Mouse (Mus musculus) spleen, adult 18-20 months (tissue): ENCODE data around the gene St8sia1.

Experiments used
- DNase-seq, 2 experiments: peaks; one replicate each; pipeline ENCODE4 v3.0.0; 2022; ENCODE audit warnings: mixed read lengths in 2 of 2

The St8sia1 gene

DNA sequence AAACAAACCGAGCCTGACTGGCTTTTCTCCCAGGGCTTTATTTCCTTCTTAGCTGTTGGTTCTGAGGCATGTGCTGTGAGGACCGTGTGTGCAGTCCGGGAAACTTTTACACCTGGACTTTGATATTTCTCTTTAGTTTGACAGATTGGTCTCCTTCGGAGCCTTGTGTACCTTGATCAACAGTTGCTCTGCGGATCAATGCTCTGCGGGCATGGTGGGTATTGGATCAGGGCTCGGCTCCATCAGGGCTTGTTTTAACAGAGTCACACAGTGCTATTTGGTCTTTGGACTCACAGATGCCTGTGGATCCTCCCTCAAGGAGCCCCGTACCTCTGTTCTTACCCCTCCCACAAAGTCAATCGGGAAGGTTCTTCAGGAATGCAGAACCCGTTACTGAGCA is 150.2 kb downstream of the St8sia1 start:
- no peak for DNase-seq

DNA sequence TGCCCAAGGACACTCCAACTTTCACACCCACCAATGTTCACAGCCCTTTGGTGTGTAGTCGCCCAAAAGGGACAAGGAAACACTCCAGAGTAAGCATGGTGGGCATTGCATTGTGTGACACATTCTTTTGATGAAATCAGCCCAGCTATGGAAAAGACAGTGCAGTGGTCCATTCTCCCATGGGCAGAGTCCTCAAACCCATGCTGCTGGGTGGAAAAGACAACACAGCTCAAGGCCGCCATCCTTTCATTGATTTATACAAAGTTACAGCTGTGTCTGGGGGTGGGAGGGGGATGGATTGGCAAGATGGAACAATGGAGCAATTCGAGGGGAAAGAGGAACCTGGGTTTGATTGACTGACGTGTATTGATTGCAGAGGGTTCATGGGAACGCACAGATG is 151.3 kb downstream of the St8sia1 start:
- DNase-seq, result no peak

DNA sequence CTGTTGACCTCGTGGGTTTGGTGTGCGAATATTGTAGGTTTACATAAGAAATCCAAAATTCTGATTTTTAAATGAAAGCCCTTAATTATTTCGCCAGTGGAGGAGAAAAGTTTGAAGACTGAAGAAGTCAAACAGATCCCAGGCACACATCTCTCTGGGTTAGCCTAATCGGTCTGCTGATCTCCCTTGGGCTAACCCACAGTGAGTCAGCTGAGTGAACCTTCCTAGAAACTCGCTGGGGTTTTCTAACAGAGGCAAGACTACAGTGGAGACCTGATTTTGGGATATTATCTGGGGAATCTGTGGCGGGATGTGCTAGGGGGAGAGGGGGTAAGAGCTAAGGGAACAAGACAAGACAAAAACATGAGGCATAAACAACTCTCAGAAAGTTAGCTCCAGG is 154.0 kb downstream of the St8sia1 start:
- no peak for DNase-seq

DNA sequence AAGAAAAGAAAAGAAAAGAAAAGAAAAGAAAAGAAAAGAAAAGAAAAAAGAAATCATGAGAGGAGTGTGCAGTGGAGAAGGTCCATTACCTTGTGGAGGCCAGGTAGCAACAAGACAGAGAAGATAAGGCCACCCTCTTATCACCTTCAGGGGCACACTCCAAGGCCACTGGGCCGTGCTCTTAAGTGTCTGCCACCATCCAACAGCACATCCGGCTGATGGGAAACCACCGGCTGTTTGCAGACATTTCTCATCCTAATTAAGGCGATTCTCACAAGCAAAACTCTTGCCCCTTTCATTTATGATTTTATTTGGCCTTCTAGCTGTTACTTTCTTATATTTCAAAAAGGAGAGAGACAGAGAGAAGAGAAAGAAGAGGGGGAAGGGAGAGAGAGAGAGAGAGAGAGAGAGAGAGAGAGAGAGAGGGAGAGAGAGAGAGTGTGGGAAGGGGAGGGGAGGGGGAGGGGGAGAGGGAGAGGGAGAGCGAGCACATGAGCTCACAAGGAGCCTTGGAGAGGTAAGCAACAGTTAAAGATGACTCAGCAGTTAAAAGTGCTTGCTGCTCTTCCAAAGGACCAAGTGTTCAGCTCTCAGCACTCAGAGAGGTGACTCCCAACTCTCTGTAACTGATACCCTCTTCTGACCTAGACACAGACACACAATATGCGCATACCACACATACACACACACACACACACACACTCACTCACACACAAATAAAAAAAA is 154.7 kb downstream of the St8sia1 start:
- DNase-seq, result no peak

DNA sequence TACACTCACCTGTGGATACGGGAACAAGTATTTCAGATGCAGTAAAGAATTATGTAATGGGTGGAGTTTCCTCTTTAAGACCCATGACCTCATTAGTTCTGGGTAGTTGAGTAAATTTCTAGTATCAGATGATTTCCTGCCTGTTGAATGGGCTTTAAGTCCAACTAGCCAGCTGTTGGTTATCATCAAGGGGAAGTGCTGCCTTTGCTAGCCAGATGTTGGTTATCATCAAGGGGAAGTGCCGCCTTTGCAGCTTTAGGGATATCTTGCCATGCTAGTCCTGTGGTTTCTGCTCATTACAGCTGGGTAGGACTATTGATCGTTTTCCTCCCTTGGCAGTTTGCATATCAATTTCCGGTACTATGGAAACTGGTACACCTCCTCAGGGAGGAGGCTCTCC is 157.9 kb downstream of the St8sia1 start:
- DNase-seq, result no peak

DNA sequence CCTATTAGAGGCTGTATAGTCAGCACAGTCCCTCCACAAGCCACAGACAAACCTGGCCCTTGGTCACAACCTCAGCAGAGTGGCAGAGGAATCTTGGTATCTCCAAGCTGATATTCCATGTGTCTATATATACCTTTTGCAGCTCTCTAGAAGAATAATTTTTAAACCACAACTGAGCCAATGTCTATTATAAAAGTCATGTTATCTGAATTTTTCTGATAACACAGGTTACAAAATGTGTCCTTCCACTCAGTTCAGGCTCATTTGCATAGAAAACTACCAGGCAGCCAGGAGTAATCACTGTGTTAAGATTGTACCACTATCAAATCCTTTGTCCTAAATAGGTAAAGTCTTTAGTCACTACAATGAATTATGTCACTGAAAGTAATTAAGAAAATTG is 159.8 kb downstream of the St8sia1 start, which contains the start of gene Sult6b2:
Sult6b2 (minus strand) TSS at position 101 of the 400 bp plus-strand sequence.
- DNase-seq, result no peak

DNA sequence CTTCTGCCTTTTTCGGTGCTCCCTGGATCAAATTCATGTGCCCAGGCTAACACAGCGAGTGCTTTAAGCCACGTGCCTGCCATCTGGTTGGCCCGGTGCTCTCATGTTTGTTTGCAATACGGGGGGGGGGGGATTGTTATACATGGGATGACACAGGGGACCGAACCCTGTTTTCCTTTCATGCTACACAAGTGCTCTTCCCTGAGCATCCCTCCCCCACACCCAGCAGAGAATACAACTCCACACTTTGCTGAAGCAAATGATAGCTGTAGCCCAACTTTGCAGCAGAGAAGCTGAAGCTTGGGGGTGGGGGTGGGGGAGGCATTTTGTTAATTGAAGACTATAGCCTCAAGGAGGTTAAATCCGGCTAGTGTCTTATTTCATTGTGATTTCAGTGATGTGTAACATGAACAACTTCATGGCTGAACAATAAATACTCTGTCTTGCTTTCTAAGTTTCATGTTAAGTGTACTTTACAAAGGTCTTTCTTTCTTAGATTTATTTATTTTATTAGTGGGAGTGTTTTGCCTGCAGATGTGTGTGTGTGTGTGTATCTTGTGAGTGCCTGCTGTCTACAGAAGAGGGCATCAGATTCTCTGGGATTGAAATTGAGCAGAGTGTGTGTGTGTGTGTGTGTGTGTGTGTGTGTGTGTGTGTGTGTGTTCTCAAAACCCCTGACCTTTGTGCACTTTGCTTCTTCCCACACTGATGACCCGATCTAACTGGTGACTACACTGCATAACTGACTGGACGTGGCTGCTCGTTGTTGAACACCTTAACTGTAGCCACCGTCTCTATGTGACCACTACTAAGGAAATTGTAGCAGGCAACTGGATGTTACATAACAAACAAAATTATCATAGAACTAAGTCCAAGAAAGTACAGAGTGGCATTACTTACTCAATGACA is 161.4 kb downstream of the St8sia1 start:
- DNase-seq, result no peak

DNA sequence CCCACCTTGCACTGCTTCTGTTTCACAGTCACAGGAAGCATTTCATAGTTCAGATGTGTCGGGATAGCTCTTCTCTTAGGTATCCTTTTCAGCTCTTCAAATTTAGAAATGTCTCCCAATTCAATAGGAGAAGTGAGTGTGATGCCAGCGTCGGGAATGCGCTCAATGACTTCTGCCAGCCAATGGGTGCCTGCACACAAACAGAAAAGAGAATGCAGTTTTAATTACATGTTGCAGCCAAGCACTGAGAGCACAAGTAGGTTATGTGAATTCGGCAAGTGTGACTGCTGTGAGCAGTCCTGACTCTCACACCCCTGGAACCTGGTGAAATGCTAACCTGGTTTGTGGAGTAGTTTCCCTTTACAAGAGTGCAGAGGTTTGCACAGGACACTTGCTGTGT is 162.6 kb downstream of the St8sia1 start:
- no peak for DNase-seq

DNA sequence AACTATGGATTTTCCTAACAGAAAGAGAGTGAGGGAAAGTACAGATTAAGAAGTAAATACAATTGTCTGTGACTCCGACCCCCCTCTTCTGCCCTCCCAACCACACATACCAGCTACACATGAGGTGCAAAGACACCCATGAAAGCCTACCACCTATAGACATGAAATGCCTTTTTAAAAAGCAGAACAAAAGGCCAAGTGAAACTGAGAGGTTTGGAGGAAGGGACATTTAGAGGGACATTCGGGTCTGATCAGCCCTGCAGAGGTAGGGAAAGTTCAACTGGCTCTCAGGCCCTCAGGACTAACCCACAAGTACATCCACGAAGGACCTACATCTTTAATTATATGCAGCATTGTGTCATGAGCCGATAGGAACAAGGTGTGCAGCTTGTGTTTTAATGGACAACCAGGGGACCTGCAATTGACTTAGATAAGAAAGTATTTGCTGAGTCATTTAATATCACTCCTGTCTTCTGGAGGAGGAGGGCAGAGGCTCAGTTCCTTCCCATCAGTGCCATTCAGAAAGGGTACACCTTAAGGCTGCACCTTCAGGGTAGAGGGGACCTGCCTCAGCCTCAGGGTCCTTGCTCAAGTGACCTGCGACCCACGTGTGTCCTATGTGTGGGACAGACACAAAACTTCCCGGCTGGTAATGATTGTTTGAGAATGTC is 164.4 kb downstream of the St8sia1 start:
- DNase-seq, result no peak

DNA sequence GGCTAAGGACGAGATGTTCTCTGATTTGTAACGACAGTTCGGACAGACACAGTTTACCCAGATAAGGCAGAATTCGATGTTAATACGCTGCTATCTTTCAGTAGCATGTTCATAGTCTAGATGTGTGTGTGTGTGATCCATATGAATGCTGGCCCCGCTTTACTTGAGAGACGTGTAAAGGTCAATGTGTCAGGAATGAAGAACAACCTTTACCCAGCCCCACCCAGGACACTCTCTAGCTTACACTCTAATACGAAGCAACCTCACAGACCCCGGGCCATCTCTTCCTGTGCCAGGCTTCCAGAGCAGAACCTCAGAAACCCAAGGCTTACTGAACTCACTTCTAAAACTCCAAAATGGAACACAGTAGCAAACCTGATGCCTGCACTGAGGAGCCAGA is 165.4 kb downstream of the St8sia1 start:
- no peak for DNase-seq

DNA sequence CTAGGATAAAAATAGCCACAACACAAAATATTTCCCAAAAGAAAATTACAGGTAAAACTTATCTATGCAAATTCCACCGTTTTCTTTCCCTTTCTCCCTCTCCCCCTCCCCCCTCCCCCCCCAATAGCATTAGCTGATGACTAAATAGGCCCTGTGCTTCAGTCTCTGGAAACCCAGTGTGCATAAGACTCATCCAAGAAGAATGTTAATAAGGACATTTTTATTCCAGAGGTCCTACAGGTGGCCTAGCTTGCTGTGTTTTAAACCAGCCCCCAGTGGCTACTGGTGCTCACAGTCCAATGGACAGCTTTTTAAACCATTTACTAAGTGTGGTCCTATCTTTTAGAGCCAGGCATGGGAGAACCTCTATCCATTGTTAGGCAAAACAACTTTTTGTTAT is 166.3 kb downstream of the St8sia1 start:
- no peak for DNase-seq

DNA sequence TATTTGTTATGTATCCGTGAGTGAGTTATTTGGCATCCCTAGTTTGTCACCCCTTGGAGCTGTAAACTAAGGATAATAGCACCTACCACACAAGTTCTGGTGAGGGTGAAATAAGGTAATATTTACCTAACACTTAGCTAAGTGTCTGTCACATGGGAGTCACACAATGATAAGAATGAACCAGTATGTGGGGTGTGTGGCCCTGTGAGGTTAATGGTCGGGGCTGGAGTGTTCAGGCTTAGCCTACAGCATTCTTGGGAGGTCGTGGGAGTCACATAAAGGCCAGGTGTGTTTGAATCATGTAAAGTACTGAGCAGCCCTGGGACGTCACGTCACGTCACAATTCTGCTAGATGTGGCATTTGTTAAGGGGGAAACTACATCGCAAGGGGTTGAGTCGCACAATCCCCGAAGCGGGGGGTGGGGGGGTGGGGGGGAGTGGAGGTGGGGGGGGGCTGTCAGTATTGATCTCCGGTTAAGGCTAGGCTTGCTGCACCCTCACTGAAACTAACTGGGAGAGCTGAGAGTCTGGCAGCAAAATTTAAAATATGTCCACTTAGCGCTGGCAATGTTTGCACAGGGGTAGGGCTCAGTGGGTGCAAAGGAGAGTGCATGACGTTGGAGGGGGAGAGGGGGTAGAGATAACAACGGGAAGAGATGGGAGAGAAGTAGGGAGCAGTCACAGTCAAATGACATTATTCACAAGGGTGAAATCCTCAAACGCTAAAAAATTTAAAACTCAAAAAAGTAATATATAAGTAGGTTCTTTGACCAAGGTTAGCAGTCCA is 168.4 kb downstream of the St8sia1 start:
- DNase-seq, result no peak

DNA sequence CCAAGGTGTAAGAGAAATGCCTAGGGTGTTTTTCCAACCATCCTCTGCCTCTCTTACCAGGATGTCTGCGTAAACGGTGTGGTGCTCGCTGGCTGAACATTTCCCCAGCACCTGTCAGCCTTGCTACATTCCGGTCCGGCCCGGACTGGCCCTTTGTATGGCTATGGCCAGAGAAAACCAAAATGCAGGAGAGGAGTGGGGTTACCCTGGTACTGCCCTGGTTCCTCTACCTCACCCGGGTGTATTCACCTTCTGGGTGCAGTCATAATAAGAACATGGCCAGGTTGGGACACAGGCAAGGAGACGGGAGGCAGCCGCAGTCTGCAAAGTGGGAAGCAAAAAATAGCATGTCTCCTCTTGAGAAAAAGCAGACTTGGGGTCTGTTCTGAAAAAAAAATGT is 169.2 kb downstream of the St8sia1 start:
- DNase-seq, result no peak

DNA sequence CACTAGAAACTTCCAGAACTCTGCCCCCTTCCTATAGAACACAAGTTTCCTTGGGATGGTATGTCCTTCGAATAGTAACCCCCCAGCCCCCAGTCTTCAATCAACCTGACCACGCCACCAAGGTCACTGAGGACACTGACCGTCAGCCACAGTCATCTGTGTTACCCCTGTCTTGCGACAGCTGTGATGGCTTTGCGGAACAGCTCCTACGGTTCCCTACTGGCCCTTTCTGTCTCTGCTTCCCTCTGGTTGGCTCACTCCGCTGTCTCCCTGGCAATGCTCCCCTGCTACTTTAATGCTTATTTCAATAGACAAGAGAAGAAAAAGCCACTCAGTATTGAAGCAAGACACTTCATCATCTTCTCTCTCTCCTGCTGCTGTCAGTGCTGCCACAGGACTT is 170.8 kb downstream of the St8sia1 start:
- no peak for DNase-seq

DNA sequence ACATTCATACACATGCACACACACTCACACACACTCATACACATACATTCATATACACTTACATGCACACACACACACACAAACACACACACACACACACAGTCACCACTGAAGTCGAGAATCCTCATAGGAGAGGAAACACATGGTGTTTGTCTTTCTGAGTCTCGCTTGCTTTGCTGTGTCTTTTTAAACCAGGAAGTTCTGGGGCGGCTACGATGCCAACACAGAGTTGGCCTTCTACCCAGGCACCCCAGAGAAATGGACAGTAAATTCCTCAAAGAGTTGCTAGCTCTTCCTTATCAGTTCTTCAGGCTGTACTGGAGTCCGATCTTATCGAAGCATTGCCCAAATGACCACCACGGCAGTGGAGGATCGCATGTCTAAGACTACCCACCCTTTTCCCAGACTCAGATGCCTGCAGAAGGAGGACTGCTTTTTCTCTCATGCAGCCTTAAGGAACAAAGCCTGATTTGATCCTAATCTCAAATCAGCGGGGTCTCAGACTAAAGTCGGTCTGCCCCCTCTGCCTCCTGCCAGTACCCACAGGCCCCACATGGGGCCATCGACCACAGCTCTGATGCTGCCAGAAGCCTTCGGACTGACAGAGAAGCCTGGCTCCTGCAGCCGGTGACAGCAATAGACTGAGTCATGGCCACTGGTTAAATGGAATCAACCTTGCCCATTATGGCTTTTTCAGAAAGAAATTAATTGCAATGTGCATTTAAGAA is 171.8 kb downstream of the St8sia1 start:
- DNase-seq, result no peak

DNA sequence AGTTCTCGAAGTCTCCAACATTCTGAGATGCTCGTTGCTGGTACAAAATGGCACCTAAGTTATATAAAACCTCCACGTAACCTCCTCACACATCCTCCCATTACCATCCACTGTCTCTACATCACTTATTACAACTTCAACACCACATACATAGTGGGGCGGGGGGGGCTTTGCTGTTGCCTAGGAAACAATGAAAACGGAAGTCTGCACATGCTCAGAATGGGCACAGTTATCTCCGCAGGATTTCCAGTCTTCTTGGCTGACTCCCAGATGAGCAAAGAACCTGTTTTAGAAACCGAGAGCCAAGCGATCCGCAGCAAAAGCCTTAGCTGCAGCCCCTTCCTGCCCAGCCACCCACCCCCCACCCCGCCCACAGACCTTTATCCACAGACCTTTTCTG is 174.5 kb downstream of the St8sia1 start:
- no peak for DNase-seq

DNA sequence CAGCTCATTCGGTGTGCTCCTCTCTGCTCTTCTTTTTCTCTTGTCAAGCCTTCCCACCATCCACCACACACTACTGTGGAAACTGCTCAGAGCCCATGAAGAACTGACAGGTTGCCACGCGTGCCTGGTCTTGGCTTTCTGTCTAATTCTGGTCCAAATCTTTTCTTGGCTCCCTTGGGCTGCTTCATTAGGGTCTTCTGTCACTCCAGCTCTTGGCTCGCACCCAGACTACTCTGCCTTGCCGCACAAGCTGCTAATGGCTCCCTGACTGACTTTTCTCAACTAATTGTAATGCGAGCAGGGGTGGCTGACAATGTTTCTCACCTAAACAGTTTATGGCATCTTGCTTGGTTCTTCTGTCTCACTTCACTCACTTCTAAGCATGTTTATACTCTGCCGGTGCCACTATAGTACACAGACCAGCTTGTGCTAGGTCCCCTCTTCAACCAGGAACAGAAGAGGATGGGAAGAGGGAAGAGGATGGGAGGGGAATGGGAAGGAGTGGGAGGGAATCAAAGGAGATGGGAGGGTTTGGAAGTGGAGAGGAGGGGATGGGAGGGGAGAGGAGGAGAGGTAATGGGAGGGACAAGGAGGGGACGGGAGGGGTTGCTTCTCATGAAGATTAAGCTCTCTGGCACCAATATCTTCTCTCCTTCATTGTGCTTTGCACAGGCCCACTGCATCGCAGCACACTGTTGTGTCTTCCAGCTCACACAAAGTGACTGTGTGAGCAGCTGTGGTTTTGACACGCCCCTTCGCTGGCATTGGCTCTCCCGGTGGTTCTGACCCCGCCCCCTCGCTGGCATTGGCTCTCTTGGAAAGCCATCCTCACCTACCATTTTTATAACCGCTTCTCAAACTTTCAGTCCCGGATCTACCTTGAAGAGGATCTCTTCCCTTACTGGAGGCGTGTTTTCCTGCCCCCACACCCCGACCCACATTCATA is 175.9 kb downstream of the St8sia1 start:
- no peak for DNase-seq

DNA sequence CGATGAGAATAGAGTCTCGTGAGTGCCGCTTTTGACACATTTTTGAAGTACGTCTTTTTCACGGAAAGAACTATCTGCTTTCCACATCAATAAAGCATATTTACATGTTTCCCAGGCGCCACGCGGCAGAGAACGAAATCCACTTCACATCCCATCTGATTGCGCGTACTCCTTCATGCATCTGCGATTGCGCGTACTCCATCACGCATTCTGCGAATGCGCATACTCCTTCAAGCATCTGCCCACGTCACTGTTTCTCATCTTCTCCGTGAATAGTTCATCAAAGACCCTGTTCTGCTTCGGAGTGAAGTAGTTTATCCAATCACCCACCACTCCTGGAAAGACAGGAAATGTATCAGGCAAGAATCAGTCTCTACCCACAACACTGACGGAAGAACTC is 178.1 kb downstream of the St8sia1 start:
- no peak for DNase-seq

DNA sequence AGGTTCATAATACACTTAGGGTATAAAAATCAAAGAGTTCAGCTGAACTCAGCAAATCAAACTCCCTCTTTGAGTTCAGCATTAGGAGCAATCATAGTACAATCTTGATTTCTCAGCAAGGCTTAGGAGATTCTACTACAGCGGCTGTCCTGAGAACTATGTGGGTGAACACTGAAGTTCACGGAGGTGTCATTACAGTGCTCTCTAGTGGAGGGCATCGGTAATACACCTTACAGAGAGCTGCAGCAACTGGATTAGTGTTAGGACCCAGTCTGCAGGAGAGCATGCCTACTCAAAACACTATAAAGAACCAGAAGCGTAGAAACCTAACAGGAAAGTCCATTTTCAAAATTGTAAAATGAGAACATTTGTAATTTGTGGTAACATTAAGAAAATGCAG is 178.9 kb downstream of the St8sia1 start:
- DNase-seq, result peak in 1 of 2 experiments; percentile 51

DNA sequence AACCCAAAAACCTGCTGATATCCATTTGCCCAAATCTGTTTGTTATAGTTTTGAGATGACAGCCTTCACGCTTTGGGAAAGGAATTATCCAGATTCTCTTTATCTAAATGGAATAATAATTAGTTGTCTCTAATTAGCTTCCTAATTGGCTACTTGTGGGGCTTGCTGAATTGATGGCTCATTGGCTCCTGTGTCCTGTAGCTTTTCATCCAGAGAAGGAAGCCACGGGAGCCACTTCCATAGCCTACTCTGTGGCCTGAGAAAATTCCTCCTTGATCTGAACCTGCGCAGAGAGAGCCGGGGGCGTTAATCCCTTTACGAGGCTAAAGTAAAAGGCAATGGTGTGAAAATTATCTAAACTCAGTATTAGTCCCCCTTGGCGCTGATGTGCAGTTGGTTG is 183.0 kb downstream of the St8sia1 start:
- DNase-seq, result no peak

DNA sequence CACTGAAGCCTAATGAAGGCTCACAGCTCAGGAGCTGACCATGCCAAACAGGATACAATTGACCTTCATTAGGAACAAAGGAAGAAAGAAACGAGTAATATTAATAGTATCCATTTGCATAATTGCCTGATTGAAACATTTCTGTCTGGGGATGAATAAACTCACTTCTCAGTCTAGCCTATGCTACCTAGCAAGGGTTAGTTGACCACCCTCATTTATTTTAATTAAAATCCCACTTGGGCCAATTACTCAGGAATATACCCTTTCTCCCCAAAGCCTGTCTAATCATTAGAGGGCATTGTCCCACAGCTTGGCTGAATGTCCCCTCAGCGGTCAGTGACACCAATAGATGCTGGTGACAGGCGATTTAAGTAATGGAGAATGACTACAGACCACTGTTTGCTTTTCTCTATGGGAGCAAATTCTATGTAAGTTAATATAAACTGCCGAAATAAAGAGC is 183.6 kb downstream of the St8sia1 start:
- DNase-seq, result no peak
